Mouse (Mus musculus) lung, adult 2 months (tissue): Measurements from ENCODE around the gene Robo4.

Experiments
- CTCF ChIP-seq: fragments of 200-500 bp; IDR thresholded peaks from 2 replicates; pipeline ENCODE4 v1.5.1; 2011; ENCODE audit warnings: mild to moderate bottlenecking, low read length, control low read depth; ENCODE audit not compliant: insufficient read depth
- POLR2A ChIP-seq: fragments of 200-500 bp; IDR thresholded peaks from 2 replicates; pipeline ENCODE4 v1.6.1; 2011; ENCODE audit warnings: low read depth, mild to moderate bottlenecking, control low read depth, low read length, borderline replicate concordance; ENCODE audit errors: extremely low read depth

DNA sequence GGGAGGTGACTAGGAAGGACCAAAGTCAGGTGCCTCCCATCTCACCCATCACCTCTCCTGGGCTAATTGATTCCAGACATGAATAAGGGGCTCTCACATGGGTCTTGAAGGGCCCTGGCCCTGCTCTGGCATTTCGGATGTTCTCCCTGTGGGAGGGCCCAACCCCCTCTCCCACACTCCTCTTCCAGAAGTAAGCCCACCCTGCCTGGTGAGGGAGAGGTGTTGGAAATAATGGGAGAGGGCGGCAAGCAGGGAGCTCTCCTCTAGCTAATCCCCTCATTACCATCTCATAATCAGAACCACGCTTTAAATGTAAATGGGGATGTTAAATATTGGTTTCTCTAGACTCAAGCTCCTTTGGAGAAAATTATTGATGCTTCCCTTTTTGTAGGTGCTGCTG is 53.3 kb downstream of the Robo4 start:
- TF ChIP-seq CTCF (no peak), POLR2A (no peak)
